Mouse (Mus musculus) intestine, embryonic 16.5 days (tissue): ENCODE results near the gene Opcml. TPM values are rescaled to one million over a fixed set of nuclear protein-coding genes. Genes with fewer than 3 reads are reported as not detected.

Experiments used
- ATAC-seq: fragments of 200-750 bp; cut with Nextera tagmentation; 2 replicates; pipeline ENCODE4 v1.8.0; 2017; ENCODE audit warnings: moderate TSS enrichment, moderate library complexity
- H3K27ac ChIP-seq: fragments of 300-500 bp; sonication (generic); 2 replicates; pipeline ENCODE4 v1.5.1; 2014; ENCODE audit warnings: mild to moderate bottlenecking, low read length
- H3K27me3 ChIP-seq: fragments of 300-500 bp; sonication (generic); replicated peaks from 2 replicates; pipeline ENCODE4 v1.6.1; 2014; ENCODE audit warnings: low read length, control low read depth, mixed read lengths; ENCODE audit not compliant: control insufficient read depth, insufficient read depth
- H3K36me3 ChIP-seq: fragments of 300-500 bp; sonication (generic); 2 replicates; pipeline ENCODE4 v1.6.1; 2014; ENCODE audit warnings: low read length, control low read depth; ENCODE audit not compliant: control insufficient read depth, insufficient read depth
- H3K4me1 ChIP-seq: fragments of 300-500 bp; sonication (generic); 2 replicates; pipeline ENCODE4 v1.6.1; 2014; ENCODE audit warnings: low read length, control low read depth, mixed read lengths; ENCODE audit not compliant: control insufficient read depth, insufficient read depth
- H3K4me2 ChIP-seq: fragments of 300-500 bp; sonication (generic); 2 replicates; pipeline ENCODE4 v1.6.1; 2014; ENCODE audit warnings: low read depth, low read length, control low read depth
- H3K4me3 ChIP-seq: fragments of 300-500 bp; sonication (generic); 2 replicates; pipeline ENCODE4 v1.5.1; 2014; ENCODE audit warnings: mild to moderate bottlenecking, low read length
- H3K9ac ChIP-seq: fragments of 300-500 bp; sonication (generic); 2 replicates; pipeline ENCODE4 v1.6.1; 2014; ENCODE audit warnings: low read depth, low read length
- H3K9me3 ChIP-seq: fragments of 300-500 bp; sonication (generic); 2 replicates; pipeline ENCODE4 v1.6.1; 2016; ENCODE audit warnings: low read length, control low read depth; ENCODE audit not compliant: control insufficient read depth
- WGBS: fragments of 180-500 bp; shearing (Covaris S2); extraction: QIAGEN DNeasy Blood & Tissue Kit; methylation state at CpG from one replicate; pipeline ENCODE4 v1.1.7; 2014; 5-methylcytosine and 5-hydroxymethylcytosine counted together
- polyA plus RNA-seq: library from polyadenylated mRNA; unstranded; fragments of >200 nt; fragmentation: Nextera tagmentation; extraction: Ambion mirVana; gene quantifications from 2 replicates; pipeline ENCODE4 v1.2.1, GENCODE M21; 2015

Gene Opcml
- polyA plus RNA-seq, 1 experiment from 2014 or later = 3.1 TPM

- ATAC-seq = no peak
- H3K9ac ChIP-seq = no peak overlapping the region
These were observed 852.2 kb downstream of the Opcml start for GRCm38 (mm10) chr9:28642766-28643165.

DNA sequence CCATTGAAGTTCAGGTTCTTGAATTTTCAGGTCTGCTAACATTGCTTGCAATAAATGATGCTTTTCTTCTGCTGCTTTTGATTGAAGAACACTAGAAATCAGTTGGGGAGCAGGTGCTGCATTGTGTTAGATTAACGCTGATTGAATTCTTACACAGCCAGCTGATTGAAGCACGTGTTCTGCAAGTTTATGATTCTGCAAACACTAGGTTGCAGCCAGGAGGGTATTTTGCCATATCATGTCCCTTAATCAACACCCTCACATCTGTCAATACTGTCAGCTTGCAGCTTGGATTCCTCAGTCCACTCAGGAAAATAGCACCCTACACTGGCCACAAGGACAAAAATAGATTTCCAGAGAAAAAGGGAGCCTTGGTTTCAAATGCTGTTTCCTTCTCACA is 853.5 kb downstream of the Opcml start:
- Histone ChIP-seq H3K4me1 (no peaks in the 10 kb centered on the region), H3K9me3 (no peaks in the 10 kb centered on the region), H3K4me2 (no peak overlapping the region), H3K36me3 (no peaks in the 10 kb centered on the region), H3K27me3 (no peaks in the 10 kb centered on the region), H3K4me3 (no peak overlapping the region), H3K9ac (no peak overlapping the region), H3K27ac (no peak overlapping the region)
- WGBS = 54% methylated on average over 2 of the region's 2 CpGs
- ATAC-seq = no peak

More at GRCm38 (mm10) chr9:28642766-28643165, 852.2 kb downstream of the Opcml start:
- H3K27ac ChIP-seq = no peak overlapping the region
- no peaks in the 10 kb centered on the region for H3K27me3 ChIP-seq
- H3K9me3 ChIP-seq = no peaks in the 10 kb centered on the region
- H3K36me3 ChIP-seq = no peaks in the 10 kb centered on the region
- no peak overlapping the region for H3K4me3 ChIP-seq
- H3K4me1 ChIP-seq = no peaks in the 10 kb centered on the region
- no peak overlapping the region for H3K4me2 ChIP-seq

DNA sequence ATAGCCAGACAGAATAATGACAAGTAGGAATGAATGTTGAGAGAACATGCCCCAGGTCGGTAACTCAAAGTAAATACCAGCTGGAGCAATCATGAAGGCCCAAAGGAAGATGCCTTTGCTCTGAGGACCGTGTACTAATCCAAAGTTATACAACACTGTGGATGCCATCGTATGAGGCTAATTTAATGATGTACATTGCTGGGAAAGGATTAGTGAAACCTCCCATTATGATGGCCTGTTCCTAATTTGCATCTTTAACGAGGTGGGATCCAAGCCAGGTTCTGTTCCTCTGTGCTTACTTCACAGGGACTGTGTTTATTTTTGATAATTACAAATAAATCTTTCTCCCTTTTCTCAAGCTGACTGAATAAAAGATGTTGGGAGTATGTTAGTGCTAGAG is 859.5 kb downstream of the Opcml start:
- ATAC-seq = no peak
- H3K27ac ChIP-seq = no peak overlapping the region
- H3K27me3 ChIP-seq = no peaks in the 10 kb centered on the region
- no peak overlapping the region for H3K4me2 ChIP-seq
- no peaks in the 10 kb centered on the region for H3K36me3 ChIP-seq
- H3K9ac ChIP-seq = no peak overlapping the region
- H3K4me1 ChIP-seq = no peaks in the 10 kb centered on the region
- H3K4me3 ChIP-seq = no peak overlapping the region
- 52% methylated on average over 4 of the region's 4 CpGs for WGBS
- H3K9me3 ChIP-seq = no peaks in the 10 kb centered on the region

DNA sequence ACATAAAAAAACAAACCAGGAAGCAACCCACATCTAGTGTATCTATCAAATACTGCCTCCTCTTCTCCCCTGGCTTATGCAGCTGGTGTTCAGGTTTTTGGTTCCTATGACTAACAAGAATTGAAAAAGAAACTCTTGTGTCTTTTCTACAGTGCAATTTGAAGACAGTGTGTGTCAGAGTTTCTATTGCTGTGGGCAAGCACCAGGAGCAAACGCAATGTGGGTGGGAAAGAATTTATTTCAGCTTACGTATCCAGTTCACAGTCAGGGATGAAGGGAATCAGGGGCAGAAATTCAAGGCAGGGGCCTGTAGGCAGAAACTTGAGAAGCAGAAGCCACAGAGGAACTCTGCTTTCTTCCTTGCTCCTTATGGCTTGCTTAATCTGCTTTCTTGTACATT is 869.4 kb downstream of the Opcml start:
- no peak overlapping the region for H3K4me3 ChIP-seq
- no peaks in the 10 kb centered on the region for H3K9me3 ChIP-seq
- H3K27ac ChIP-seq = no peak overlapping the region
- H3K27me3 ChIP-seq = no peaks in the 10 kb centered on the region
- H3K36me3 ChIP-seq = no peaks in the 10 kb centered on the region
- H3K4me2 ChIP-seq = no peak overlapping the region
- no peak overlapping the region for H3K9ac ChIP-seq
- WGBS = 78% methylated on average over 2 of the region's 2 CpGs
- no peak for ATAC-seq
- no peaks in the 10 kb centered on the region for H3K4me1 ChIP-seq

GRCm38 (mm10) chr9:28662882-28663281 is 872.3 kb downstream of the Opcml start:
- WGBS = 81% methylated on average over 3 of the region's 3 CpGs
- ATAC-seq = no peak
- Histone ChIP-seq H3K4me3 (no peak overlapping the region), H3K9ac (no peak overlapping the region), H3K36me3 (no peaks in the 10 kb centered on the region), H3K27ac (no peak overlapping the region), H3K9me3 (no peaks in the 10 kb centered on the region), H3K4me1 (no peaks in the 10 kb centered on the region), H3K4me2 (no peak overlapping the region), H3K27me3 (no peaks in the 10 kb centered on the region)

DNA sequence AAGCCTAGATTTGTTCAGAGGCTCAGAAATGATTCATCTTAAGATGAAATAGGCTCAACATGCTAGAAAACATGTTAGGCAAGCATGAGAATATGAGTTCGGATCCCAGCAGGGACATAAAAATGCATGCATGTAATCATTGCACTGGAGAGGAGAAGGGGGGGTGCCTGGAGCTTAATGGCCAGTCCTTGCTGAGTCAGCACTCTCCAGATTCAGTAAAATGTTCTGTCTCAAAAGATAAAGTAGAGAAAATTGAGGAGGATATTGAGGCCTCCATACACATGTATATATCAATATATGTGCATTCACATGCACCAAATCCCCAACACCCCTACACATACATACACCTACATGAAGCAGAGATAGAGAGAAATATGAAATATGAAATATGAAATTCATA is 889.7 kb downstream of the Opcml start:
- no peak for ATAC-seq

DNA sequence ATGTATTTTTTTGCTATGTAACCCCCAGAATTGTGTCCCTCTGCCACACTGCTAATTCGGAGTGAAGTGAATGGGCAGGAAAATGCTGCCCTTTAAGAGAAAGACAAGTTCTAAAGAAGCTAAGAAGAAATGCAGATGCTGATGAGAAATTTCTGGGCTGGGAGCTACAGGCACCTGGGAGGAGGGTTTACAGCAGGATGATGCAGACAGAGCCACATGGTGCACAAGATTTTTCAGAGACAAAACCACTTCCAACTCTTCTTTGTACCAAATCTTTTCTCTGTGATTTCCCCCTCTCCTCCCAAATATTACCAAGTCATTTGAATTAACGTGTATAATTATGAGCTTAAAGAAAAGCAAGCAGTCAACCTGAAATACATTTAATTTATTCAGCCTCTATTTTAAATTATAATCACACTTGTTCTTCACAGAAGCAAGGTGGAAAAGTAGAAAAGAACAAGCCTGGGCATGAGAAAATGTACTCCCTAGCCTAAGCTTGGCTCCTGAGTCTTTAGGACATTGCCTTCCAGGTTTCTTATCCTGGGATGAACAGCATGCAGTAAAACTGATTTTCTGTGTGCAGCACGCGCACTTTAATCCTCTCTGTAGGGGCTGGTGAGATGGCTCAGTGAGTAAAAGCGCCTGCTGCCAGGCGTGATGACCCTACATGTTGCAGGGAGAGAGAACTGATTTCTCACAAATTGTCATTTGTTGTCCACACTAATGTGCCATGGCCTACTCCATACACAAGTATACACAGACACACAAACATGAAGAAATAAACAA is 890.9 kb downstream of the Opcml start:
- Histone ChIP-seq H3K4me2 (no peak overlapping the region), H3K9me3 (no peaks in the 10 kb centered on the region), H3K27me3 (no peaks in the 10 kb centered on the region), H3K9ac (no peak overlapping the region), H3K36me3 (no peaks in the 10 kb centered on the region), H3K4me1 (no peaks in the 10 kb centered on the region), H3K27ac (no peak overlapping the region), H3K4me3 (no peak overlapping the region)
- 71% methylated on average over 6 of the region's 6 CpGs for WGBS
- no peak for ATAC-seq

More for the DNA sequence above, 889.7 kb downstream of the Opcml start:
- 92% methylated on average over 1 of the region's 1 CpGs for WGBS
- no peak overlapping the region for H3K9ac ChIP-seq
- H3K4me2 ChIP-seq = no peak overlapping the region
- H3K27ac ChIP-seq = no peak overlapping the region
- H3K36me3 ChIP-seq = no peaks in the 10 kb centered on the region
- H3K27me3 ChIP-seq = no peaks in the 10 kb centered on the region
- no peaks in the 10 kb centered on the region for H3K9me3 ChIP-seq
- no peak overlapping the region for H3K4me3 ChIP-seq
- H3K4me1 ChIP-seq = no peaks in the 10 kb centered on the region

DNA sequence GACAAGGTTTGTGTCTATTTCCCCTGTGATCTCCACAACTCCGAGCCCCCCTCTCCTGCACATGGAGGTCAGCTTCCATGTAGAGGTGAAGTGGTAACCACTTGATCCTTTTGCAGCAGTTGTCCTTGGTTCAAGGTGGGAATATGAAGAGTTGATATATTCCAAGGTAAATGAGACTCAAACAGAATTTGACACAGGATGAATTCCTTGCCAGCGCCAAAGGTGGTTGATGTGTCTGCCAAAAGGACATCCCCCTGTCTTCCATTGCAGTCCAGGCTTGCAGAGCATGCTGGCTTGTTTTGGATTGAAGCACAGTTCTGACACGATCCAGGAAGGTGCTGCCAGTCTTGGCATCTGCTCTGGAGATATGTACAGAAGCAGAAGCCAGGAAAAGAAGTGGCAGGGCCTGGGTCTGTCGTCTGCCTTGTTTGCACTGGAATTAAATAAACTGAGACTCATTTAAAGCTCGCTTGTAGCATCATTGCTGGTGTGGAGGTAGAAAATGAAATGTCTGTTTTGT is 893.4 kb downstream of the Opcml start:
- H3K4me2 ChIP-seq = no peak overlapping the region
- no peak for ATAC-seq
- H3K4me1 ChIP-seq = no peaks in the 10 kb centered on the region
- no peak overlapping the region for H3K9ac ChIP-seq
- 60% methylated on average over 5 of the region's 5 CpGs for WGBS
- no peak overlapping the region for H3K4me3 ChIP-seq
- no peaks in the 10 kb centered on the region for H3K36me3 ChIP-seq
- H3K27ac ChIP-seq = no peak overlapping the region
- no peaks in the 10 kb centered on the region for H3K9me3 ChIP-seq
- no peaks in the 10 kb centered on the region for H3K27me3 ChIP-seq

GRCm38 (mm10) chr9:28686942-28687611 is 896.5 kb downstream of the Opcml start:
- Histone ChIP-seq H3K36me3 (no peaks in the 10 kb centered on the region), H3K9ac (no peak overlapping the region), H3K27me3 (no peaks in the 10 kb centered on the region), H3K4me1 (no peaks in the 10 kb centered on the region), H3K4me2 (no peak overlapping the region), H3K4me3 (no peak overlapping the region), H3K9me3 (no peaks in the 10 kb centered on the region), H3K27ac (no peak overlapping the region)
- WGBS = 60% methylated on average over 7 of the region's 7 CpGs
- ATAC-seq = no peak
